Mouse (Mus musculus): ENCODE measurements around the gene C1ql4.

Gene C1ql4

DNA sequence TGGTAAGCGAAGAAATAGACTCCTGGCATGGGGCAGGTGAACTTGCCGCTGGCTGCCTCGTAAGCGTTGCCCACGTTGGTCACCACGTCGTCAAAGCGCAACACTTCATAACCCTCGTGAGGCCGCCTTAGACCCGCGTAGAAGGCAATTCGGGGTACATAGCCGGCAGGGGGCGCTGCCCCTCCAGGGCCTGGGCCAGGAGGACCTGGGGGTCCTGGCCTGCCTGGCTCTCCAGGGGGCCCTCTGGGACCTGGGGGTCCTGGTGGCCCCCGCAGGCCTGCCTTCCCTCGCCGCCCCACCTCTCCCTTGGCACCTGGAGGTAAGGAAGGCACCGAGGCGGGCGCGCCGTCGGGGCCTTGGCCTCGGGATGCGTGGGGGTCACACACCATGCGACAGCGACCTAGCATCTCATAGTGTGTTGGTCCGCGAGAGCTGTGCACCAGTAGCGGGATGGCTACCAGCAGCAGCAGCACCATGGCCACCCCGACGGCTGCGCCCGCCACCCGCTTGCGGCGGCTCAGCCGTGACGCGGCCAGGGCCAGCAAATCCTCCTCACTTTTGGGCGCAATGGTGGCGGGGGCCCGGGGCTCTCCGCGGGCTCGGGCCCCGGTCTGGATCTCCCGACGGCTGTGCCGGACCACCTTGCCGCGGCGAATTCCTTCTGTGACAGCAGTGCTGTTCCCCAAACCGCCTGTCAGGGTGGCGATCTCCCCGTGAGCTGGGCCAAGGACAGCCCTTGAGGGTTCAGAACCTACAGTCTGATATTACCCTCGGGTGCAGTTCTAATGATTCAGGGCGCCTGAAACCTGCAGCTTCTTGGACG lies at the start of gene C1ql4:
Gene C1ql4 (minus strand): TSS at position 565 of the 823 bp plus-strand sequence.
- DNase-seq (ENCODE audit: low read depth, low spot score) = no peak

- no peak for DNase-seq (ENCODE audit: low read depth, low spot score)
Measured at GRCm38 (mm10) chr15:99129956-99130910, 42.6 kb upstream of the C1ql4 start.

- DNase-seq (ENCODE audit: low read depth, low spot score) = no peak
Measured at GRCm38 (mm10) chr15:99129441-99129840, 41.8 kb upstream of the C1ql4 start.

DNA sequence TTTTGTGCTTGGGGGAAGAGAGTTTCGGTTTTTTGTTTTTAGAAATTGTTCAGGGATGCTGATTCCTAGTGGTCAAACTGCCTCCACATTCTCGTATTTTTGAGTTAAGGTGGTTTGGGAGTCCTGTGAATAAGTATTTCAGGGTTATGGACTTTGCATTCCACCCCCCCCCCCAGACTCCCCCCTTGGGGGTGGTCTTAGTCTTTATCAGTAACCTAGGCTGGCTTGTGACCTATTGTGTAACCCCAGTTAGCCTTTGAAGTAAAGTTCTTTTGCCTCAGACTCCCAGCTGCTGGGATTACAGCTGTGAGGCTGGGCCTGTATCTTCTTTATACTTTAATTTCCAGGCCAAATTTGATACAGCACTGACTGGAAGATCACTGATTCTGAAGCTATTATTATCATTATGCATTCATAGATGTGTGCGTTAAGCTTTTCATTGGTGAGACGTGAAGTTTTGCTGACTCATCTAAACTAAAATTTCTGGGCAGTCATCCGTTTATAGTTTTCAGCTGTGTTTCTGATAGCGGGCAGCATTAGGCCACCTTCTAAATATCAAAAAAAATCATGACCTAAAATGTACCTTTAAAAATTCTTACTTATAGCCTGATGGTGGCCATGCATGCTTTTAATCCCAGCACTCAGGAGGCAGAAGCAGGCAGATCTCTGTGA lies 40.4 kb upstream of the C1ql4 start:
- DNase-seq (ENCODE audit: low read depth, low spot score) = no peak

GRCm38 (mm10) chr15:99126816-99127365 lies 39.3 kb upstream of the C1ql4 start:
- DNase-seq (ENCODE audit: low read depth, low spot score) = no peak

GRCm38 (mm10) chr15:99126081-99126815 lies 38.6 kb upstream of the C1ql4 start:
- DNase-seq (ENCODE audit: low read depth, low spot score) = no peak

DNA sequence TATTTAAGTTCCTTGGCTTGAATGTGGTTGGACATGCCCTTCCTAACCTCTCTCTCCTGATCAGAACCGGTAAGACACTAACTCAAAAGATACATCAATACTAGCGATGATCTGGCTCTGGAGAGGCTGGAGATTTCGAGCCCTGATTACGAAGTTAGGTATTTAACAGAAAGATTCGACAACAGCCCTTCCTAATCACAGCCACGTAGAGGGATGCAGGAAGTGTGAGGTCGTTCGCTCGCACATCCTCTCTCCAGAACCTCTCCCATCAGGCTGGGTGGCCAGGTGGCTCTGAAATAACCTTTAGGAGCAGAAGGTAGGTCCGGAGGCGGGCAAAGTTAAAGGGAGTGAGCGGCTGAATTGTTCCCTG lies 38.1 kb upstream of the C1ql4 start, which contains the start of gene Spats2:
Gene Spats2 (plus strand): TSS at position 206 of the 370 bp plus-strand sequence.
- DNase-seq (ENCODE audit: low read depth, low spot score) = no peak

GRCm38 (mm10) chr15:99122642-99123041 lies 35.0 kb upstream of the C1ql4 start:
- no peak for DNase-seq (ENCODE audit: low read depth, low spot score)

- DNase-seq (ENCODE audit: low read depth, low spot score) = no peak
Measured at GRCm38 (mm10) chr15:99120814-99121213, 33.2 kb upstream of the C1ql4 start.

- no peak for DNase-seq (ENCODE audit: low read depth, low spot score)
Measured at GRCm38 (mm10) chr15:99116539-99116938, 28.9 kb upstream of the C1ql4 start.

DNA sequence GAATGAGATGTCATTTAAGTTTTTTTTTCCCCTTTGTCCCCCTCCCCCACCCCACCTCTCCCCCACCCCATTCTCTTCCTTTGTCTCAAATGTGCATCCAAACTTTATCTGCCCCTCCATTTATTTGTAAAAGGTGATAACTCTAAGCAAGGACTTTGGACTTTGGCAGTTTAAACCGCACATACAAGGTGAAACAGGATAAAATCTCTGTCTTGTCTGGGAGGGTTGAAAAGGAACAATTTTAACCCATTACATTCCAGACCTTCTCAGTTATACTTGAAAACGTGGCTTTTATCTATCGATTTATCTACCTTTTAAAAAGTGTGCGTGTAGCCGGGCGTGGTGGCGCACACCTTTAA lies 27.4 kb upstream of the C1ql4 start:
- DNase-seq (ENCODE audit: low read depth, low spot score) = no peak

GRCm38 (mm10) chr15:99114312-99115064 lies 26.9 kb upstream of the C1ql4 start:
- no peak for DNase-seq (ENCODE audit: low read depth, low spot score)

- no peak for DNase-seq (ENCODE audit: low read depth, low spot score)
Measured at GRCm38 (mm10) chr15:99113396-99113975, 25.9 kb upstream of the C1ql4 start.

- DNase-seq (ENCODE audit: low read depth, low spot score) = no peak
Measured at GRCm38 (mm10) chr15:99112843-99113395, 25.3 kb upstream of the C1ql4 start.

DNA sequence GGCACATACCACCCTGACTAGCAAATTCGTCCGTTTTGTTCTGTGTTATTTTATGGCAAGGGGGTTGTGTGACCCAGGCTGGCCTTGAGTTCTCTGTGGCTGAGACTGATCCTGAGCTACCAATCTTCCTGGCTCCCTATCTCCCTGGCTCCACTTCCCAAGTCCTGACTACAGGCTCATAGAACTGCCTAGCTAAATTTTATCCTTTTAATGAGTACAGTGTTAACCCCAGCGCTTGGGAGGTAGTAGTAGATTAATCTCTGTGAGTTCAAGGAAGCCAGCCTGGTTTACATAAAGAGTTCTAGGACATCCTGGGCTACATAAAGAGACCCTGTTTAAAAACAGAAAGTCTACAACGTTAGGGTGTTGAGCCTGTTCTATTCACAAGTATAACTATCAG lies 24.2 kb upstream of the C1ql4 start:
- no peak for DNase-seq (ENCODE audit: low read depth, low spot score)

DNA sequence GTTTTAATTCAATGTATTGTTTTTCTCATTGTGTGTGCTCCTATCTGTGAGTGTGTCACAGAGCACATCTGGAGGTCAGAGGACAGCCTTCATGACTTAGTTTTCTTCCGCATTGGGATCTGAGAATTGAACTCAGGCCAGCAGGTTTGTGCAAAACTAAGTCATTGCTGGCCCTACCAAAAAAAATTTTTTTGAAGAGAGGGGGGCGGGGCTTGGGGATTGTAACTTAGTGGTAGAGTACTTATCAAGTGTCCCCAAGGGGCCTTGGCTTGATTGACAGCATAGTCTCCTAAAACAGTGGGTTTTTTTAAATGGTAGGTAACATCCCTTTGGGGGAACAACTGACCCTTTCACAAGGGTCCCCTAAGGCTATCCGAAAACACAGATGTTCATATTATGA lies 23.5 kb upstream of the C1ql4 start:
- DNase-seq (ENCODE audit: low read depth, low spot score) = no peak

- no peak for DNase-seq (ENCODE audit: low read depth, low spot score)
Measured at GRCm38 (mm10) chr15:99107866-99108265, 20.2 kb upstream of the C1ql4 start.

- DNase-seq (ENCODE audit: low read depth, low spot score) = no peak
Measured at GRCm38 (mm10) chr15:99105238-99105637, 17.6 kb upstream of the C1ql4 start.

GRCm38 (mm10) chr15:99099984-99100383 lies 12.4 kb upstream of the C1ql4 start:
- no peak for DNase-seq (ENCODE audit: low read depth, low spot score)
